Mouse (Mus musculus): ENCODE results near the gene Rpl19. TPM values are rescaled to one million over a fixed set of nuclear protein-coding genes. Genes with fewer than 3 reads are reported as not detected.

Gene Rpl19
- polyA plus RNA-seq, 1 experiment, result 1,033 TPM

- Histone ChIP-seq H3K4me1 (replicated peaks; ENCODE audit: control insufficient read depth, insufficient read depth, low read length) (peaks cover 21% of the 10 kb centered on the region), H3K36me3 (ENCODE audit: control insufficient read depth, insufficient read depth, low read length) (peaks cover 30% of the 10 kb centered on the region), H3K4me3 (ENCODE audit: control insufficient read depth, insufficient read depth, low read length) (peak overlapping the region; percentile 96), H3K27me3 (ENCODE audit: control insufficient read depth, insufficient read depth, low read length) (no peaks in the 10 kb centered on the region), H3K27ac (ENCODE audit: control insufficient read depth, insufficient read depth, low read length) (no peak overlapping the region)
- WGBS, result 7% methylated on average over 15 of the region's 15 CpGs
- TF ChIP-seq POLR2A (IDR thresholded peaks at IDR 0.05; ENCODE audit: control insufficient read depth, extremely low read depth, insufficient read depth, low read length, poor library complexity) (no peak), CTCF (IDR thresholded peaks at IDR 0.05; ENCODE audit: borderline replicate concordance, control insufficient read depth, extremely low read depth, insufficient read depth, low read length, poor library complexity) (no peak)
- DNase-seq, result no peak
Measured at GRCm38 (mm10) chr11:98026248-98026569, 301 bp upstream of the Rpl19 start.

- peaks cover 30% of the 10 kb centered on the region for H3K36me3 ChIP-seq (ENCODE audit: control insufficient read depth, insufficient read depth, low read length)
- H3K4me1 ChIP-seq (replicated peaks; ENCODE audit: control insufficient read depth, insufficient read depth, low read length), result peaks cover 11% of the 10 kb centered on the region
- no peak overlapping the region for H3K27ac ChIP-seq (ENCODE audit: control insufficient read depth, insufficient read depth, low read length)
- no peak for TF ChIP-seq POLR2A (IDR thresholded peaks at IDR 0.05; ENCODE audit: control insufficient read depth, extremely low read depth, insufficient read depth, low read length, poor library complexity)
- no peak for TF ChIP-seq CTCF (IDR thresholded peaks at IDR 0.05; ENCODE audit: borderline replicate concordance, control insufficient read depth, extremely low read depth, insufficient read depth, low read length, poor library complexity)
- no peaks in the 10 kb centered on the region for H3K27me3 ChIP-seq (ENCODE audit: control insufficient read depth, insufficient read depth, low read length)
- DNase-seq, result no peak
- under 1% methylated on average over 18 of the region's 18 CpGs for WGBS
- H3K4me3 ChIP-seq (ENCODE audit: control insufficient read depth, insufficient read depth, low read length), result peak overlapping the region; percentile 96
Measured at GRCm38 (mm10) chr11:98027297-98027688, 783 bp downstream of the Rpl19 start.

- WGBS, result 23% methylated on average over 7 of the region's 7 CpGs
- Histone ChIP-seq H3K27ac (ENCODE audit: control insufficient read depth, insufficient read depth, low read length) (no peak overlapping the region), H3K4me3 (ENCODE audit: control insufficient read depth, insufficient read depth, low read length) (peak overlapping the region; percentile 96; the same call in 1 of the 2 replicates)
Measured at GRCm38 (mm10) chr11:98027785-98028184, 1.3 kb downstream of the Rpl19 start.

GRCm38 (mm10) chr11:98030701-98031442 lies 4.4 kb downstream of the Rpl19 start:
- H3K36me3 ChIP-seq (ENCODE audit: control insufficient read depth, insufficient read depth, low read length), result peaks cover 30% of the 10 kb centered on the region
- H3K4me1 ChIP-seq (replicated peaks; ENCODE audit: control insufficient read depth, insufficient read depth, low read length), result peaks cover 2% of the 10 kb centered on the region
- peaks cover 3% of the 10 kb centered on the region; the same call in 1 of the 2 replicates for H3K27me3 ChIP-seq (ENCODE audit: control insufficient read depth, insufficient read depth, low read length)
- WGBS, result 85% methylated on average over 5 of the region's 5 CpGs
- no peak overlapping the region for H3K27ac ChIP-seq (ENCODE audit: control insufficient read depth, insufficient read depth, low read length)
- no peak for DNase-seq
- no peak overlapping the region for H3K4me3 ChIP-seq (ENCODE audit: control insufficient read depth, insufficient read depth, low read length)
- TF ChIP-seq POLR2A (IDR thresholded peaks at IDR 0.05; ENCODE audit: control insufficient read depth, extremely low read depth, insufficient read depth, low read length, poor library complexity) (no peak), CTCF (IDR thresholded peaks at IDR 0.05; ENCODE audit: borderline replicate concordance, control insufficient read depth, extremely low read depth, insufficient read depth, low read length, poor library complexity) (no peak)

More at GRCm38 (mm10) chr11:98027785-98028184, 1.3 kb downstream of the Rpl19 start:
- Histone ChIP-seq H3K27me3 (ENCODE audit: control insufficient read depth, insufficient read depth, low read length) (no peaks in the 10 kb centered on the region), H3K4me1 (replicated peaks; ENCODE audit: control insufficient read depth, insufficient read depth, low read length) (peaks cover 9% of the 10 kb centered on the region), H3K36me3 (ENCODE audit: control insufficient read depth, insufficient read depth, low read length) (peaks cover 30% of the 10 kb centered on the region)
- no peak for TF ChIP-seq CTCF (IDR thresholded peaks at IDR 0.05; ENCODE audit: borderline replicate concordance, control insufficient read depth, extremely low read depth, insufficient read depth, low read length, poor library complexity)
- no peak for TF ChIP-seq POLR2A (IDR thresholded peaks at IDR 0.05; ENCODE audit: control insufficient read depth, extremely low read depth, insufficient read depth, low read length, poor library complexity)
- DNase-seq, result no peak

GRCm38 (mm10) chr11:98031443-98031770 lies 4.9 kb downstream of the Rpl19 start:
- 23% methylated on average over 5 of the region's 5 CpGs for WGBS
- DNase-seq, result peak; percentile 76
- peaks cover 30% of the 10 kb centered on the region for H3K36me3 ChIP-seq (ENCODE audit: control insufficient read depth, insufficient read depth, low read length)
- no peaks in the 10 kb centered on the region; the same call in 1 of the 2 replicates for H3K4me1 ChIP-seq (replicated peaks; ENCODE audit: control insufficient read depth, insufficient read depth, low read length)
- TF ChIP-seq POLR2A (IDR thresholded peaks at IDR 0.05; ENCODE audit: control insufficient read depth, extremely low read depth, insufficient read depth, low read length, poor library complexity) (no peak), CTCF (IDR thresholded peaks at IDR 0.05; ENCODE audit: borderline replicate concordance, control insufficient read depth, extremely low read depth, insufficient read depth, low read length, poor library complexity) (no peak)
- H3K27ac ChIP-seq (ENCODE audit: control insufficient read depth, insufficient read depth, low read length), result no peak overlapping the region
- H3K4me3 ChIP-seq (ENCODE audit: control insufficient read depth, insufficient read depth, low read length), result no peak overlapping the region
- peaks cover 3% of the 10 kb centered on the region; the same call in 1 of the 2 replicates for H3K27me3 ChIP-seq (ENCODE audit: control insufficient read depth, insufficient read depth, low read length)

GRCm38 (mm10) chr11:98034061-98034460 lies 7.6 kb downstream of the Rpl19 start:
- no peak for DNase-seq
- TF ChIP-seq CTCF (IDR thresholded peaks at IDR 0.05; ENCODE audit: borderline replicate concordance, control insufficient read depth, extremely low read depth, insufficient read depth, low read length, poor library complexity), result no peak
- no peak for TF ChIP-seq POLR2A (IDR thresholded peaks at IDR 0.05; ENCODE audit: control insufficient read depth, extremely low read depth, insufficient read depth, low read length, poor library complexity)
- 89% methylated on average over 5 of the region's 5 CpGs for WGBS
- peaks cover 3% of the 10 kb centered on the region; the same call in 1 of the 2 replicates for H3K27me3 ChIP-seq (ENCODE audit: control insufficient read depth, insufficient read depth, low read length)
- no peak overlapping the region for H3K27ac ChIP-seq (ENCODE audit: control insufficient read depth, insufficient read depth, low read length)
- H3K4me3 ChIP-seq (ENCODE audit: control insufficient read depth, insufficient read depth, low read length), result no peak overlapping the region
- H3K36me3 ChIP-seq (ENCODE audit: control insufficient read depth, insufficient read depth, low read length), result peaks cover 20% of the 10 kb centered on the region
- H3K4me1 ChIP-seq (replicated peaks; ENCODE audit: control insufficient read depth, insufficient read depth, low read length), result no peaks in the 10 kb centered on the region; the same call in 1 of the 2 replicates

Measured in thymus, adult 2 months (tissue).